Mouse (Mus musculus): ENCODE measurements at regions not wholly inside any gene's neighbourhood (a gene's known extent, or its start where the extent isn't known, plus 50 kb on each side); places are given as distances from the start of the nearest gene placed in this dataset.

GRCm38 (mm10) chr12:65593559-65593958 is 368.2 kb downstream of the Wdr20rt start:
- no peak overlapping the region for H3K4me2 ChIP-seq (replicated peaks; ENCODE audit: low read depth)
- no peaks in the 10 kb centered on the region for H3K27me3 ChIP-seq (replicated peaks; ENCODE audit: control insufficient read depth, insufficient read depth, low read length)
- no peaks in the 10 kb centered on the region for H3K4me1 ChIP-seq (replicated peaks; ENCODE audit: control insufficient read depth, insufficient read depth, low read length)
- H3K9ac ChIP-seq (ENCODE audit: low read depth, low read length), result no peak overlapping the region
- H3K36me3 ChIP-seq (ENCODE audit: control insufficient read depth, insufficient read depth), result no peaks in the 10 kb centered on the region
- 80% methylated on average over 1 of the region's 1 CpGs for WGBS
- TF ChIP-seq CTCF (IDR thresholded peaks at IDR 0.05; ENCODE audit: low read depth), result no peak
- H3K4me3 ChIP-seq (ENCODE audit: low read depth, low read length), result no peak overlapping the region
- no peak for ATAC-seq
- no peaks in the 10 kb centered on the region for H3K9me3 ChIP-seq (ENCODE audit: control insufficient read depth)
- H3K27ac ChIP-seq (ENCODE audit: low read depth, low read length), result no peak overlapping the region

- Histone ChIP-seq H3K4me1 (replicated peaks; ENCODE audit: control insufficient read depth, insufficient read depth, low read length) (no peaks in the 10 kb centered on the region), H3K4me2 (replicated peaks; ENCODE audit: low read depth) (no peak overlapping the region), H3K27me3 (replicated peaks; ENCODE audit: control insufficient read depth, insufficient read depth, low read length) (no peaks in the 10 kb centered on the region), H3K9me3 (ENCODE audit: control insufficient read depth) (no peaks in the 10 kb centered on the region), H3K36me3 (ENCODE audit: control insufficient read depth, insufficient read depth) (no peaks in the 10 kb centered on the region), H3K9ac (ENCODE audit: low read depth, low read length) (no peak overlapping the region), H3K27ac (ENCODE audit: low read depth, low read length) (no peak overlapping the region), H3K4me3 (ENCODE audit: low read depth, low read length) (no peak overlapping the region)
- ATAC-seq, result no peak
- TF ChIP-seq CTCF (IDR thresholded peaks at IDR 0.05; ENCODE audit: low read depth), result no peak
- WGBS, result 76% methylated on average over 3 of the region's 3 CpGs
These were observed 368.8 kb downstream of the Wdr20rt start for GRCm38 (mm10) chr12:65594075-65594474.

- Histone ChIP-seq H3K9me3 (ENCODE audit: control insufficient read depth) (no peaks in the 10 kb centered on the region), H3K9ac (ENCODE audit: low read depth, low read length) (no peak overlapping the region), H3K27me3 (replicated peaks; ENCODE audit: control insufficient read depth, insufficient read depth, low read length) (no peaks in the 10 kb centered on the region), H3K4me2 (replicated peaks; ENCODE audit: low read depth) (no peak overlapping the region), H3K4me3 (ENCODE audit: low read depth, low read length) (no peak overlapping the region), H3K4me1 (replicated peaks; ENCODE audit: control insufficient read depth, insufficient read depth, low read length) (no peaks in the 10 kb centered on the region), H3K36me3 (ENCODE audit: control insufficient read depth, insufficient read depth) (no peaks in the 10 kb centered on the region), H3K27ac (ENCODE audit: low read depth, low read length) (no peak overlapping the region)
- no peak for TF ChIP-seq CTCF (IDR thresholded peaks at IDR 0.05; ENCODE audit: low read depth)
- 78% methylated on average over 1 of the region's 1 CpGs for WGBS
- no peak for ATAC-seq
These were observed 418.9 kb downstream of the Wdr20rt start for GRCm38 (mm10) chr12:65644232-65644631.

GRCm38 (mm10) chr12:65656772-65657171 is 431.5 kb downstream of the Wdr20rt start:
- no peaks in the 10 kb centered on the region for H3K36me3 ChIP-seq (ENCODE audit: control insufficient read depth, insufficient read depth)
- H3K27ac ChIP-seq (ENCODE audit: low read depth, low read length), result no peak overlapping the region
- WGBS, result 94% methylated on average over 1 of the region's 1 CpGs
- no peaks in the 10 kb centered on the region for H3K9me3 ChIP-seq (ENCODE audit: control insufficient read depth)
- H3K4me3 ChIP-seq (ENCODE audit: low read depth, low read length), result no peak overlapping the region
- no peak for ATAC-seq
- no peak for TF ChIP-seq CTCF (IDR thresholded peaks at IDR 0.05; ENCODE audit: low read depth)
- no peak overlapping the region for H3K9ac ChIP-seq (ENCODE audit: low read depth, low read length)
- H3K4me1 ChIP-seq (replicated peaks; ENCODE audit: control insufficient read depth, insufficient read depth, low read length), result no peaks in the 10 kb centered on the region
- no peaks in the 10 kb centered on the region for H3K27me3 ChIP-seq (replicated peaks; ENCODE audit: control insufficient read depth, insufficient read depth, low read length)
- H3K4me2 ChIP-seq (replicated peaks; ENCODE audit: low read depth), result no peak overlapping the region

- WGBS, result 68% methylated on average over 1 of the region's 1 CpGs
- H3K4me1 ChIP-seq (replicated peaks; ENCODE audit: control insufficient read depth, insufficient read depth, low read length), result no peaks in the 10 kb centered on the region
- H3K36me3 ChIP-seq (ENCODE audit: control insufficient read depth, insufficient read depth), result no peaks in the 10 kb centered on the region
- no peak overlapping the region for H3K27ac ChIP-seq (ENCODE audit: low read depth, low read length)
- no peak overlapping the region for H3K9ac ChIP-seq (ENCODE audit: low read depth, low read length)
- ATAC-seq, result no peak
- no peaks in the 10 kb centered on the region for H3K27me3 ChIP-seq (replicated peaks; ENCODE audit: control insufficient read depth, insufficient read depth, low read length)
- no peak for TF ChIP-seq CTCF (IDR thresholded peaks at IDR 0.05; ENCODE audit: low read depth)
- no peak overlapping the region for H3K4me2 ChIP-seq (replicated peaks; ENCODE audit: low read depth)
- H3K9me3 ChIP-seq (ENCODE audit: control insufficient read depth), result no peaks in the 10 kb centered on the region
- H3K4me3 ChIP-seq (ENCODE audit: low read depth, low read length), result no peak overlapping the region
These were observed 446.4 kb downstream of the Wdr20rt start for GRCm38 (mm10) chr12:65671673-65672072.

GRCm38 (mm10) chr12:65673193-65673592 is 447.9 kb downstream of the Wdr20rt start:
- no peak overlapping the region for H3K9ac ChIP-seq (ENCODE audit: low read depth, low read length)
- H3K4me3 ChIP-seq (ENCODE audit: low read depth, low read length), result no peak overlapping the region
- ATAC-seq, result no peak
- no peaks in the 10 kb centered on the region for H3K9me3 ChIP-seq (ENCODE audit: control insufficient read depth)
- WGBS, result 75% methylated on average over 2 of the region's 2 CpGs
- H3K27ac ChIP-seq (ENCODE audit: low read depth, low read length), result no peak overlapping the region
- H3K27me3 ChIP-seq (replicated peaks; ENCODE audit: control insufficient read depth, insufficient read depth, low read length), result no peaks in the 10 kb centered on the region
- no peak overlapping the region for H3K4me2 ChIP-seq (replicated peaks; ENCODE audit: low read depth)
- no peaks in the 10 kb centered on the region for H3K36me3 ChIP-seq (ENCODE audit: control insufficient read depth, insufficient read depth)
- TF ChIP-seq CTCF (IDR thresholded peaks at IDR 0.05; ENCODE audit: low read depth), result no peak
- H3K4me1 ChIP-seq (replicated peaks; ENCODE audit: control insufficient read depth, insufficient read depth, low read length), result no peaks in the 10 kb centered on the region

Data from intestine, postnatal 0 days (tissue).